Mouse (Mus musculus) heart, adult 8-10 months (tissue): ENCODE results near the gene Thg1l. TPM values are rescaled to one million over a fixed set of nuclear protein-coding genes. Genes with fewer than 3 reads are reported as not detected.

Experiments used
- DNase-seq: peaks from one replicate; pipeline ENCODE4 v3.0.0; 2022; ENCODE audit warnings: low spot score
- total RNA-seq, 4 experiments: library from RNA; stranded (reverse); gene quantifications; 2 replicates each; pipeline ENCODE4 v1.2.4; 2022

Thg1l gene
- total RNA-seq, 4 experiments from 2014 or later, result 4.2 to 6.1 (median 4.7) TPM

GRCm38 (mm10) chr11:45927456-45927855 is 27.8 kb downstream of the Thg1l start:
- DNase-seq, result no peak

- DNase-seq, result peak; percentile 79
These were observed 28.6 kb downstream of the Thg1l start for GRCm38 (mm10) chr11:45926640-45927082.

- no peak for DNase-seq
These were observed 29.9 kb downstream of the Thg1l start for GRCm38 (mm10) chr11:45925436-45925835.

DNA sequence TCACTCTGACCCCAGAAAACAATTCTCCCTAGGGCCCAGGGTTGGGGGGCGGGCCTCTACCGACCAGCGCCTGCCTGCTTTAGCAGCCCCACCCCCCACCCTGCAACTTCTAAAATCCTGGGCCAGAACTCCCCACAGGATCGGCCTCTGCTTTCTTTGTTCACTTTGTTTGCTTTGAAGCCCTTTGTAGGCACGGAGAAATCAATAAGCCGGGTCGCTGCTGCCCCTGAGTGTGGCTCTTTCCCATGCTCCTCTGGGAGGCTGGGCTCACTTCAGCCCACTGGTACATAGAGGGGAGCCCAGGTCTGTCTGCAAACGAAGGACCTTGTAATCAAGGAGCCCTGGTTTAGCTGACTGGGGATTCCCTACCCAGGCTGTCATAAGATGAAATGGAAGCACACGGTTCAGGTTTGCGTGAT is 33.8 kb downstream of the Thg1l start:
- DNase-seq, result no peak

GRCm38 (mm10) chr11:45921026-45921425 is 34.3 kb downstream of the Thg1l start:
- no peak for DNase-seq

- DNase-seq, result no peak
These were observed 36.5 kb downstream of the Thg1l start for GRCm38 (mm10) chr11:45918836-45919235.

- no peak for DNase-seq
These were observed 37.3 kb downstream of the Thg1l start for GRCm38 (mm10) chr11:45918018-45918417.

DNA sequence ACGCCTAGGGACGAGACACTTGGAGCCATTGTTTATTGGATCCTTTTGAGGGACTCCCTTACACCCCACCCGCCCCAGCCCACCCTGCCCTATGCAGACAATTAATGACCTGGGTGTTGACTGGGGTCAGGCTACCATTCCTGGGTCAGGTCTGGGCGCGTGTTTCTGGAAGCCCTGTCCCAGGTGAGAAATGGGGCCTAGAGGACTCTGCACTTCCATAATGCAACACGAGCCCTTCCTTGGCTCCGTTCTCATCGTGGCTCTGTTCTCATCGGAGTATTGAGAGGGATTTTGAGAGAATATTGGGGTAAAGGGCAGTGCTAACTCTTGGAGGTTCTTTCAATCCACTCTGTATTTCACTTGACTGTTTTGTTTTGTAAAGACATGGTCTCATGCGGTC is 39.1 kb downstream of the Thg1l start:
- no peak for DNase-seq

DNA sequence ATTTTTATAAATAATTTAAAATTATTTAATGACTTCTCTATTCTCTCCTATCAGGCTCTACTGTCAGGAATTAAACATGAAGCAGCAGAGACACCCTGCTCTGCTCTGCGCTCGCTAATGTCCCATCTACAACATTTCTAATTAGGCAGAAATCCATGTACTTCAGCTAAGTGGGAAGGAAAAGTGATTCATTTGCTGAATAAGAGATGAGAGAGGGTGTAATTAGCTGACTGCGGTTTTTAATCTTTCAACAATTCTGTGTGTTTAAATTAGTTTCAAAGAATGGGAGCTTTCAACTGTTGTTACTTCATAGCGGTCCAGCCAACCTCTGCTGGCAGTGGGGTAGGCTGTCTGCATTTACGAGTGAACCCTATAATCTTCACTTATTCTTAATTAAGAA is 44.6 kb downstream of the Thg1l start:
- DNase-seq, result no peak

GRCm38 (mm10) chr11:45908894-45909293 is 46.4 kb downstream of the Thg1l start:
- no peak for DNase-seq

DNA sequence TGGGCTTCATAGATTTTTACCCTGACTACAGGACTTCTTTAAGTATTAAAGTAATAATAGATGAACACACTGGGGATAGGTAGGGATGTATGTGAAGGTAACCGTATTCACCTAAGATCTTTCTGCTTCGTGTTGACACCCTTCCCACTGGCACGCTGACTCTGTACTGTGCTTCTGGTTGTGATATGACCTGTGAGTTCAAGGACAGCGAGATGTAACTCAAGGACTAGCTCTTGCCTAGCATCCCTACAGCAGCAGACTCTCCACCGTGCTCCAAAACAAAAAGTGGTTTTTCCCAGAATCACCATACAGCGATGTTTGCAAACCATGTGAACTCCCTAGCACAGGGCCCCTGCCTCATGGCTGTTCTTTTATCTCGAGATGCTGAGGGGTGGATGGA is 47.2 kb downstream of the Thg1l start:
- no peak for DNase-seq

GRCm38 (mm10) chr11:45907301-45907700 is 48.0 kb downstream of the Thg1l start:
- no peak for DNase-seq

DNA sequence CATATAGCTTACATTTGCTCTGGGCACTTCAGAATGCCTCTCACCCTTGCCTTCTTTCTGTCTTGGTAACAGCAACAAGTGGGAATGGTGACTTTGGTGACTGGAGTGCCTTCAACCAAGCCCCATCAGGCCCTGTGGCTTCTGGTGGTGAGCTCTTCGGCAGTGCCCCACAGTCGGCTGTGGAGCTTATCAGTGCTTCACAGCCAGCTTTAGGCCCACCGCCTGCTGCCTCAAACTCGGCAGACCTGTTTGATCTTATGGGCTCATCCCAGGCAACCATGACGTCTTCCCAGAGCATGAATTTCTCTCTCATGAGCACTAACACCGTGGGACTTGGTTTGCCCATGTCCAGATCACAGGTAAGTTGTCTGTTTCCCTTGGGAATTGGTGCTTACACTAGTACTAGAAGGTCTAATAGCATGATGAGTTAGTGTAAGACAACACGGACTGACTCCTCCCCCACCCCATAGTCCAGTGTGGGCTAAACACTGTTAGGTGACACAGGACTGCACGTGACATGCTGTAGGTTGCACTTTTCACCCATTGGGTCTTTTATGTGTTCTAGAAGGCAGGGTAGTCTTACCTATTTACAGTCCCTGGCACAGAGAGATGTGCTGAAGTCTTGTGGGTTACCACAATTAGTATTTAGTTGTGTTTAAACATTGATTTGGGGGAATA is 49.0 kb downstream of the Thg1l start:
- no peak for DNase-seq

- DNase-seq, result peak; percentile 38
These were observed 54.9 kb downstream of the Thg1l start for GRCm38 (mm10) chr11:45900233-45901015.

DNA sequence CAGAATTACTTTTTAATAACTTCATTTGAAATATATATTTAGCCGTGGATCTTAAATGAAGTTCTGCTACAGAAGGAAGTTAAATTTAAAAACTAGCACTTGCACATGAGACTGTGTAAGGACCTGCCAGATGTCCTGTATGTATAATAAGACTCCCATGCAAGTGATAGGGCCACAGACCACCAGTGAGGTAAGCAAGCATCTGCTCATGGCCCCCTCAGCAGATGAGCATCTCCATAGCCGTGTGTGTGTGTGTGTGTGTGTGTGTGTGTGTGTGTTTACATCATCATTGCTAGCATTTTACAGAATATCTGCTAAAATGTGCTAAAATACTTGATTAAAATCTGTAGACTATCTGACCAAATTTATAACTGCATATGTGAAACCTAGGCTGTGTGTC is 57.9 kb downstream of the Thg1l start:
- DNase-seq, result no peak

Other genes starting within 250 kb of the Thg1l start
- gene Clint1, start 103.4 kb downstream of the Thg1l start, total RNA-seq, result 10 to 100 TPM; 45.7 to 48.2 (median 47.2) TPM
- 1 to 10 TPM; 2.1 to 3.5 (median 3.1) TPM for gene Lsm11, start 10.6 kb downstream of the Thg1l start, total RNA-seq
- under 1 TPM in 3 of 4 experiments, not detected in 1; 0.22 to 0.26 (median 0.25) TPM for gene Sox30, start 24.8 kb upstream of the Thg1l start, total RNA-seq
- gene Gm12166, start 96.8 kb upstream of the Thg1l start, total RNA-seq, result 1 to 10 TPM in 2 of 4 experiments, under 1 TPM in 2; 0.43 to 1.3 (median 0.96) TPM
- gene Adam19, start 100.5 kb upstream of the Thg1l start, total RNA-seq, result 10 to 100 TPM; 17.7 to 42.4 (median 24.0) TPM
- gene Nipal4, start 211.0 kb upstream of the Thg1l start, total RNA-seq, result under 1 TPM in 1 of 4 experiments, not detected in 3; 0.08 TPM